Mouse (Mus musculus) layer of hippocampus, postnatal 14 days (tissue): ENCODE data around the gene Ngly1. TPM values are rescaled to one million over a fixed set of nuclear protein-coding genes. Genes with fewer than 3 reads are reported as not detected.

Experiments
- DNase-seq, 2 experiments: peaks; one replicate each; pipeline ENCODE4 v3.0.0; 2021 to 2022; ENCODE audit warnings: low spot score in 2 of 2, mixed read lengths in 1 of 2
- total RNA-seq, 2 experiments: library from RNA; stranded (reverse); gene quantifications; 2 replicates each; pipeline ENCODE4 v1.2.3; 2021

Ngly1 gene
- total RNA-seq, 2 experiments from 2014 or later, result 32.2 to 32.6 TPM

DNA sequence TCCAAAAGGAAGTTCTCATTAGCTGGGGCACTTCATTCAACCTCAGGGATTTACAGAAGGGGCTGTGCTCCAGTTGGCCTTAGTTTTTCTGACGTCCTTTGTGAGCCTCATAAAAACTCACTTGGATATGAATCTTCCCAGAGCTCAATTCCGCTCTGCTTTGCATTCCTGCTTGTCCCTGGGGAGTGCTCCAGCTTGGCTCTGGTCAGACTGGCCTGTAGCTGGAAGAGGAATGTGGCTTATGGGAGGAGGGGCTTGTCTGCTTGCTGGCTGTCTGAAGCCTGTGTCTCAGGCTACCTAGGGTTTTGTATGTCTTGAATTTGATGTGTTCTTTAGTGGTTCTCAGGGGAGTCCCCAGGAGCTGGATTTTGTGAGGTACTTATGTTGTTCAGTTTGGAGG is 79.5 kb downstream of the Ngly1 start:
- peak in 1 of 2 experiments; percentile 18 for DNase-seq

- no peak for DNase-seq
Observed at GRCm38 (mm10) chr14:16328959-16329480, 79.9 kb downstream of the Ngly1 start.

- DNase-seq, result no peak
Observed at GRCm38 (mm10) chr14:16329756-16330155, 80.7 kb downstream of the Ngly1 start.

DNA sequence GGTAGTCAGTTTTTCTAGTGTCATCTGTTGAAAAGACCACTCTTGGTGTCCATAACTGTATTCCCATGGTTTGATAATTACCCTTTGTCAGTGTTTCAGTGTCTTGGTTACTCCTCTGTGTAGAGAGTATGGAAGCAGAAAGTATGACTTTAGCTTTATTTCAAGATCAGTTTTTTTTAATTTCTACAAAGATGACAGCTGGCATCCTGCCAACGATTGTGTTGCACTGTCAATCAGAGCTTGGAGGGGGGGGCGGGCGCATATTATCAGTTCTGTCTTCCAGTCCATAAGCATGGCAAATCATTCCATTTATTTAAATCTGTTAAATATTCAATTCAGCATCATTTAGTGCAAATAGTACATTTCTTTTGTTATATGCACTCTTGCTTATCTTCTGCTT is 85.2 kb downstream of the Ngly1 start:
- DNase-seq, result no peak

- no peak for DNase-seq
Observed at GRCm38 (mm10) chr14:16335835-16336417, 86.8 kb downstream of the Ngly1 start.

DNA sequence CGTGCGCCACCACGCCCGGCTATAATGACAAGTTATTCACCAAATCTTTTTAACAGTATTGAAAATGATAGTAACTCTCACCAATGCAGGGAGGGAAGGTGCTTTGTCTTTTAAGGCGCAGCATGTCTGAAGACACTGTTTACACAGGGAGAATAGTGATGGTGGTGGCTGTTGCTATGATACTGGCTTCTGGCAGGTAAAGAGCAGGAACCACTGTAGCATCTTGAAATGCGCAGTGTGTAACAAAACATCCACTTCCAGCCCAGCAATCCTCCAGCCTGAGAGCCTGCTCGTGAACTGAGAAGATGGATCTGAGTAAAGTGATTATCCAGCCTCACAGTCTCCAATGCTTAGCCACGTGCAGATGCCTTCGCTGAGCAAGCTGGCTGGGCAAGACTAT is 98.4 kb downstream of the Ngly1 start:
- DNase-seq, result no peak

DNA sequence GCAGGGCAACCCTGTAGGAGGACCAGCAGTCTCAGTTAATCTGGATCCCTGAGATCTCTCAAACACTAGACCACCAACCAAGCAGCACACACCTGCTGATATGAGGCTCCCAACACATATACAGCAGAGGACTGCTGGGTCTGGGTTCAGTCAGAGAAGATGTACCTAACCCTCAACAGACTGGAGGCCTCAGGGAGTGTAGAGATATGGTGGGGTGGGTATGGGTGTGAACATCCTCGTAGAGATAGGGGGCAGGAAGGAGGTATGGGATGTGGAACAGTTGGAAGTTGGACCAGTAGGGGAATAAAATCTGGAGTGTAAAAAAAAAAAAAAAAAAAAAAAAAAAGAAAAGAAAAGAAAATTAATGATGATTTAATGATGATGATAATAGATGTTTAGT is 110.6 kb downstream of the Ngly1 start:
- DNase-seq, result no peak

Other genes starting within 250 kb of the Ngly1 start
- 1 to 10 TPM; 9.1 to 9.9 TPM for gene Oxsm, start 528 bp downstream of the Ngly1 start, total RNA-seq
- 100 to 1,000 TPM; 108 to 127 TPM for gene Top2b, start 115.9 kb downstream of the Ngly1 start, total RNA-seq